Mouse (Mus musculus) lung, embryonic 16.5 days (tissue): Measurements from ENCODE around the gene Cdkal1. TPM values are rescaled to one million over a fixed set of nuclear protein-coding genes. Genes with fewer than 3 reads are reported as not detected.

Source experiments
- ATAC-seq: fragments of 200-750 bp; cut with Nextera tagmentation; 2 replicates; pipeline ENCODE4 v1.8.0; 2017; ENCODE audit warnings: low read depth, mild to moderate bottlenecking, moderate library complexity
- H3K27ac ChIP-seq: fragments of 300-500 bp; sonication (generic); 2 replicates; pipeline ENCODE4 v1.5.1; 2014; ENCODE audit warnings: mild to moderate bottlenecking, control low read depth, low read length
- H3K27me3 ChIP-seq: fragments of 300-500 bp; sonication (generic); 2 replicates; pipeline ENCODE4 v1.6.1; 2014; ENCODE audit warnings: low read depth, low read length, mixed read lengths; ENCODE audit not compliant: control insufficient read depth, insufficient read depth
- H3K36me3 ChIP-seq: fragments of 300-500 bp; sonication (generic); 2 replicates; pipeline ENCODE4 v1.6.1; 2014; ENCODE audit warnings: low read length; ENCODE audit not compliant: control insufficient read depth, insufficient read depth
- H3K4me1 ChIP-seq: fragments of 300-500 bp; sonication (generic); replicated peaks from 2 replicates; pipeline ENCODE4 v1.6.1; 2014; ENCODE audit warnings: low read length, mixed read lengths; ENCODE audit not compliant: control insufficient read depth, insufficient read depth
- H3K4me2 ChIP-seq: fragments of 300-500 bp; sonication (generic); 2 replicates; pipeline ENCODE4 v1.6.1; 2014; ENCODE audit warnings: low read depth, low read length, control low read depth
- H3K4me3 ChIP-seq: fragments of 300-500 bp; sonication (generic); 2 replicates; pipeline ENCODE4 v1.5.1; 2014; ENCODE audit warnings: mild to moderate bottlenecking, low read length, control low read depth
- H3K9ac ChIP-seq: fragments of 300-500 bp; sonication (generic); 2 replicates; pipeline ENCODE4 v1.6.1; 2014; ENCODE audit warnings: low read length, control low read depth
- H3K9me3 ChIP-seq: fragments of 300-500 bp; sonication (generic); 2 replicates; pipeline ENCODE4 v1.6.1; 2016; ENCODE audit warnings: low read length; ENCODE audit not compliant: control insufficient read depth
- WGBS: fragments of 180-500 bp; shearing (Covaris S2); extraction: QIAGEN DNeasy Blood & Tissue Kit; methylation state at CpG from one replicate; pipeline ENCODE4 v1.1.7; 2014; 5-methylcytosine and 5-hydroxymethylcytosine counted together
- polyA plus RNA-seq: library from polyadenylated mRNA; unstranded; fragments of >200 nt; fragmentation: Nextera tagmentation; extraction: Ambion mirVana; gene quantifications from 2 replicates; pipeline ENCODE4 v1.2.1, GENCODE M21; 2015

The Cdkal1 gene
- polyA plus RNA-seq, 1 experiment from 2014 or later: 32.1 TPM

GRCm38 (mm10) chr13:29194946-29195345, 660.5 kb downstream of the Cdkal1 start:
- Histone ChIP-seq H3K4me2 (no peak overlapping the region), H3K27me3 (no peaks in the 10 kb centered on the region), H3K27ac (no peak overlapping the region), H3K4me1 (peaks cover 17% of the 10 kb centered on the region), H3K9me3 (no peaks in the 10 kb centered on the region), H3K9ac (no peak overlapping the region), H3K36me3 (no peaks in the 10 kb centered on the region), H3K4me3 (no peak overlapping the region)
- 79% methylated on average over 4 of the region's 4 CpGs for WGBS
- no peak for ATAC-seq

DNA sequence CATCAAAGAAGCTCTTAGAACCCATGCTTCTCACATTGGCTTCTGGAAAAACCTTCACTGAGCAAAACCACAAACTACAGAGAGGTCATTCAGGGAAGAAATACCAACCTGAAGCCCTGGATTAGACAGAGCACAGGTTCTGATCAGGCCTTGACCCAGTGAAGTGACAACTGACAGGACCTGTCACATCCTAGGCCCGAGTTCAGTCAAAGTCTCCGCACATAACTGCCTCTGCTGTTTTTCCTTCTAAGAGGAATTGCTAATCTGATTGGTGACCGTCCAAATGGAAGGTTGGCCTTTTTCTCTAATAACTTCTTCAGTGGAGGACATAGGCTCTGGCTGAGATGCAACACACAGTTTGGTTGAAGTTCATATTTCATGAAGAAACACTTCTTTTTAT, 662.8 kb downstream of the Cdkal1 start:
- H3K9me3 ChIP-seq: no peaks in the 10 kb centered on the region
- H3K4me2 ChIP-seq: no peak overlapping the region
- no peak overlapping the region for H3K9ac ChIP-seq
- no peak overlapping the region for H3K27ac ChIP-seq
- H3K27me3 ChIP-seq: no peaks in the 10 kb centered on the region
- 49% methylated on average over 3 of the region's 3 CpGs for WGBS
- no peak overlapping the region for H3K4me3 ChIP-seq
- ATAC-seq: peak; percentile 63
- H3K36me3 ChIP-seq: no peaks in the 10 kb centered on the region
- H3K4me1 ChIP-seq: peaks cover 8% of the 10 kb centered on the region; the same call in 1 of the 2 replicates

- H3K27ac ChIP-seq: no peak overlapping the region
- no peaks in the 10 kb centered on the region for H3K27me3 ChIP-seq
- no peaks in the 10 kb centered on the region for H3K36me3 ChIP-seq
- H3K9me3 ChIP-seq: no peaks in the 10 kb centered on the region
- H3K4me3 ChIP-seq: no peak overlapping the region
- 53% methylated on average over 7 of the region's 7 CpGs for WGBS
- H3K4me2 ChIP-seq: no peak overlapping the region
- no peak for ATAC-seq
- H3K4me1 ChIP-seq: no peaks in the 10 kb centered on the region
- no peak overlapping the region for H3K9ac ChIP-seq
Observed at GRCm38 (mm10) chr13:29190548-29190947, 664.9 kb downstream of the Cdkal1 start.

GRCm38 (mm10) chr13:29186748-29187147, 668.7 kb downstream of the Cdkal1 start:
- no peaks in the 10 kb centered on the region for H3K9me3 ChIP-seq
- H3K9ac ChIP-seq: no peak overlapping the region
- ATAC-seq: no peak
- H3K27ac ChIP-seq: no peak overlapping the region
- no peaks in the 10 kb centered on the region for H3K36me3 ChIP-seq
- no peak overlapping the region for H3K4me2 ChIP-seq
- 88% methylated on average over 5 of the region's 5 CpGs for WGBS
- no peak overlapping the region for H3K4me3 ChIP-seq
- no peaks in the 10 kb centered on the region for H3K4me1 ChIP-seq
- no peaks in the 10 kb centered on the region for H3K27me3 ChIP-seq

- no peaks in the 10 kb centered on the region for H3K36me3 ChIP-seq
- H3K27me3 ChIP-seq: no peaks in the 10 kb centered on the region
- H3K9ac ChIP-seq: no peak overlapping the region
- WGBS: 49% methylated on average over 4 of the region's 4 CpGs
- 0 out of 2 replicates have a peak, but pooled peaks have one; percentile 52 for ATAC-seq
- H3K27ac ChIP-seq: no peak overlapping the region
- no peaks in the 10 kb centered on the region for H3K4me1 ChIP-seq
- no peak overlapping the region for H3K4me2 ChIP-seq
- no peak overlapping the region for H3K4me3 ChIP-seq
- no peaks in the 10 kb centered on the region for H3K9me3 ChIP-seq
Observed at GRCm38 (mm10) chr13:29185545-29185944, 669.9 kb downstream of the Cdkal1 start.

- Histone ChIP-seq H3K27ac (no peak overlapping the region), H3K36me3 (no peaks in the 10 kb centered on the region)
Observed at GRCm38 (mm10) chr13:29184545-29184944, 670.9 kb downstream of the Cdkal1 start.

DNA sequence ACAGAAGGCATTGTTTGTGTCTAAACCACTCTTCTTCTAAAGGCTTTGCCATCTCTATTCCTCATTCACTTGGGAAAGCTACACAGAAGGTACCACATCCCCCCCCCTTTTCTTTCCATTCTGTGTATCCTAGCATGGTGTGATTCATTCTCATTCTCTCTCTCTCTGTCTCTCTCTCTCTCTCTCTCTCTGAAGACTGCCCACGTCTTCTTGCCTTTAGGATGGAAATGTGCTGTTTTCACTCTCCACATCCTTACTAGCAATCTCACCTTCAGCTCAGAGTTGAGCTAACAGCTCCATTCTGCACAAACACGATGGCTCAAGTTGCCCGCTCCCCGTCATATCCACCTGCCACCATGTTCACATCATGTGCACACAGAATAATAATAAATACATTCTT, 675.6 kb downstream of the Cdkal1 start:
- 87% methylated on average over 4 of the region's 4 CpGs for WGBS

More at GRCm38 (mm10) chr13:29184545-29184944, 670.9 kb downstream of the Cdkal1 start:
- H3K9me3 ChIP-seq: no peaks in the 10 kb centered on the region
- H3K4me3 ChIP-seq: no peak overlapping the region
- 75% methylated on average over 2 of the region's 2 CpGs for WGBS
- no peaks in the 10 kb centered on the region for H3K4me1 ChIP-seq
- ATAC-seq: no peak
- H3K9ac ChIP-seq: no peak overlapping the region
- H3K27me3 ChIP-seq: no peaks in the 10 kb centered on the region
- H3K4me2 ChIP-seq: no peak overlapping the region

DNA sequence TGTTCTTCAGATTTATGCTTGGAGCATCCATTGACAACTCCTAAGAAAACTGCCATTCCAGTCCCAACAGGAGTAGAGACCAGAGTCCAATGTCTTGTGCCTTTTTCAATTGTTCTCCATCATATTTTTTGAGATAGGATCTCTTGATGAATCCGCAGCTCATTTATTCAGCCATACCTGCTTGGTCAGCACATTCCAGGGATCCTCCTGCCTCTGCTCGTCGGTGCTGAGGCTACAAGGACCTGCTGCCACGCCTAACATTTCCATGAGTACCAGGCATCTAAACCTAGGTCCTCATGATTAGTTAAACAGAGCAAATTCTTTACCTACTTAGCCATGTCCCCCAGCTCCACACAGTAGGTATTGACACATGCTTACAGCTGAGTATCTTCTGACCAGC, 676.2 kb downstream of the Cdkal1 start:
- Histone ChIP-seq H3K36me3 (no peaks in the 10 kb centered on the region), H3K27ac (no peak overlapping the region), H3K4me3 (no peak overlapping the region), H3K4me1 (peaks cover 8% of the 10 kb centered on the region), H3K27me3 (no peaks in the 10 kb centered on the region), H3K4me2 (no peak overlapping the region), H3K9me3 (no peaks in the 10 kb centered on the region), H3K9ac (no peak overlapping the region)
- no peak for ATAC-seq
- 79% methylated on average over 4 of the region's 4 CpGs for WGBS

More for the DNA sequence above, 675.6 kb downstream of the Cdkal1 start:
- peaks cover 8% of the 10 kb centered on the region for H3K4me1 ChIP-seq
- H3K36me3 ChIP-seq: no peaks in the 10 kb centered on the region
- no peak overlapping the region for H3K4me2 ChIP-seq
- H3K9me3 ChIP-seq: no peaks in the 10 kb centered on the region
- no peak overlapping the region for H3K9ac ChIP-seq
- no peaks in the 10 kb centered on the region for H3K27me3 ChIP-seq
- ATAC-seq: no peak
- H3K4me3 ChIP-seq: no peak overlapping the region
- no peak overlapping the region for H3K27ac ChIP-seq

DNA sequence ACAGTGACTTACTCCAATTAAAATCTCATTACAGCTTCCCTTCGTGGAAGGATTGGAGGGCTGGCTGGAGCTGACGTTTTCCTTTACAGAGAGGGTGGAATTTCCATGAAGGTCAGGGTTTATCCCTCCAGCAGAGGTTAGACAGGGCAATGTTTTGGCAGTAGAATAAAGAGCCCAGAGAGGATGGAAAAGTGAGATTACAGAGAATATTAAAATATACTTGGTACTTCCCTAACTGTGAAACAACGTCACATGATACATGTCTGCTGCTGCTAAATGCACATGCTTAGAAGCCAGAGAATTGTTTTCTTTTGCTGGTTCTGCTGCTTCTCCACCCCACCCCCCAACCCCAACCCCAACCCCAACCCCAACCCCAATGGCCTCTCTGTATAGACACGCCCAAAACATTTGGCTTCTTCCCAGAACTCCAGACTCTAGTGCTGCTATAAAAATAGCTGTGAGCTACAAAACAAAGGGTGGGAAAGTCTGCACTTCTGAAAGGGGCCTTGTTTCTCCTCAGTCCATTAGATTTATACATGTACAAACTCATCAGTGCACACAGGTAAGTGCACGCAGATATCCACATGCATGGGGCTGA, 677.5 kb downstream of the Cdkal1 start:
- peak; percentile 74 for ATAC-seq
- no peak overlapping the region for H3K9ac ChIP-seq
- no peak overlapping the region for H3K4me2 ChIP-seq
- 41% methylated on average over 5 of the region's 5 CpGs for WGBS
- H3K27ac ChIP-seq: no peak overlapping the region
- H3K9me3 ChIP-seq: no peaks in the 10 kb centered on the region
- H3K27me3 ChIP-seq: no peaks in the 10 kb centered on the region
- H3K4me1 ChIP-seq: peaks cover 8% of the 10 kb centered on the region
- H3K36me3 ChIP-seq: no peaks in the 10 kb centered on the region
- no peak overlapping the region for H3K4me3 ChIP-seq

DNA sequence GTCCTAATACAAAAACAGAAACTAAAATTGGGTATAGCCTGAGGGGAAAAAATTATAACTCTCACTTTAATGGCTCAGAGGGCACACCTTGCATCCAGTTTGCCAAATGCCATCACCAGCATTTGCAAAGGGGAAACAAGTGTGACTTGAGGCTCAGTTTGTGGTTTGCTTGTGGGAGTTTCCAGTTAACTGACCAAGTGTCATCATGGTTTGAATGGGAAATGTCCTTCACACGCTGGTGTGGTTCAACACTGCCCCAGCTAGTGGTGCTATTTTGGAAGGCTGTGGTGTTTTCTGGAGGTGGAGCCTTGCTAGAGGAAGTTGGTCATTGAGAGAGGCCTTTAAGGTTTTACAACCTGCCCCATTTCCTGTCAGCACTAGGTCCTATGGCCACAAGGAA, 686.1 kb downstream of the Cdkal1 start:
- no peaks in the 10 kb centered on the region for H3K27me3 ChIP-seq
- H3K27ac ChIP-seq: no peak overlapping the region
- no peaks in the 10 kb centered on the region for H3K36me3 ChIP-seq
- H3K4me3 ChIP-seq: no peak overlapping the region
- no peaks in the 10 kb centered on the region; the same call in 1 of the 2 replicates for H3K4me1 ChIP-seq
- 44% methylated on average over 1 of the region's 1 CpGs for WGBS
- ATAC-seq: no peak
- H3K4me2 ChIP-seq: no peak overlapping the region
- no peak overlapping the region for H3K9ac ChIP-seq
- no peaks in the 10 kb centered on the region for H3K9me3 ChIP-seq
